Mouse (Mus musculus) left cerebral cortex, adult 18-20 months (tissue): ENCODE measurements around the gene Btg1. TPM values are rescaled to one million over a fixed set of nuclear protein-coding genes. Genes with fewer than 3 reads are reported as not detected.

Experiments used
- DNase-seq, 2 experiments: peaks; one replicate each; pipeline ENCODE4 v3.0.0; 2021 to 2022; ENCODE audit warnings: low spot score in 2 of 2, mixed read lengths in 1 of 2
- total RNA-seq, 2 experiments: library from RNA; stranded (reverse); gene quantifications; 2 replicates each; pipeline ENCODE4 v1.2.3; 2021

Gene Btg1
- total RNA-seq, 2 experiments from 2014 or later, result 33.7 to 37.3 TPM

DNA sequence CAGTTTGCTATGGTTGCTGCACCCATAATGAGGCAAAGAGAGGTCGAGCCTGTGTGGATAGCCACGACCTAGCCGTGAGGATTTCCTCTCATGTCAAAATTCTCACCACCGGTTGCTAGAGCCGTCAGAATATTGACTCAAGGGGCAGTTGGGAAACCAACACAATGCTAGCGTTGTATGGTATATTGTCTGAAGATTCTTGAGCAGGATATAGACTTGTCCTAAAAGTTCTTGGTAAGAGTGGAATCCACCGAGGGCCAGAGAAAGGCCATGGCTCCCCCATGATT, 12.1 kb downstream of the Btg1 start:
- DNase-seq, result no peak

DNA sequence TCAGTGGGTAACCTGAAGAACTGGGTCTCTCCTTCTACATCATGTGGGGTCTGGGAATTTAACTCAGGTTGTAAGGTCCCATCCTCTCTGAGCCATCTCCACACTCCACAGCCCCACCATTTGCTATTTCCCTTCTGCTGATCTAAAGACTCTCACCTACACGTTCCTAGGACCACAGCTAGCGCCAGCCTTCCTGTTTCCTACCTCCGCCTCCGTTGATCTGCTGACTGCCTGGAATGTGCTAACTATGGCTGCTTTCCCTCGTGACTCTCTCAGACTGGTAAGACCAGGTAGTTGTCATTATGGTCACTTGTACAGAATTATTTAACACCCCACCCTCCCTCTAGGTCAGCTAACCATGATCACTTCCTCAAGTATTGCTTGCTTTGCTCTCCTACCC, 13.3 kb downstream of the Btg1 start:
- DNase-seq, result no peak

- no peak for DNase-seq
Measured at GRCm38 (mm10) chr10:96631066-96631711, 14.4 kb downstream of the Btg1 start.

DNA sequence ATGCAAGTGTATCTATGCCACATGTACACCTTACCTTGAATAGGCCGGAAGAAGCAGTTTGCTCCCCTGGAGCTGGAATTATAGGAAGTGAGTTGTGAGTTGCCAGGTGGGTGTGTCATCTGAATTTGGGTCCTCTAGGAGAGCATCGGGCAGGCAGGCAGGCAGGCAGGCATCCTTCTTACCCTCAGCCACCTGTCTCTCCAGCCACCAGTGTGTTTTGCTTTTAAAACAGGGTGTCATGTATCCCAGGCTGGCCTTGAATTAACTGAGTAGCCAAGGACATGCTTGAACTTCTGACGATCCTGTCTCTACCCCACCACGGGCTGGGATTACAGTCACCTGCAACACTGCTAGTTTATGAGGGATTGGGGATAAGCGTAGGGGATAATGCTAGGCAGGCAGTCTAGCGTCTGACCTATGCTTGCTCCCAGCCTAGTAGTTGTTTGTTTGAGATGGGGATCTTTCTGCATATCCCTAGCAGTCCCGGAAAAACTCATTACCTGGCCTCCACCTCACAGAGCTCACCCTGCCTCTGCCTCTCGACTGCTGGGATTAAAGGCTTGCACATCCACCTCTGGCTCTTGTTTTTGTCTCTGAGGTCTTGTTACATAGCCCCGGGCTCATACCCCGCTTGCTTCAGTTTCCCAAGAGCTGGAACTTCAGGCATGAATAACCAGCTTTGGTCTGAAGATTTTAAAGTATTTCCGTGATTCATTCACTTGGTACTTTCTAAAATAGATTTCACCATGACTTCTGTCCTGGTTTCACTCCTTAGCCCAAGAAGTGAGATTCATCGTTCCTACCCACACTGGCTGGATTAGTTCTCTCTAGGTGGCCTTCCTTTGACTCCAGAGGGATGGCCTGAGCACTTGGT, 15.7 kb downstream of the Btg1 start:
- DNase-seq, result no peak

GRCm38 (mm10) chr10:96633145-96633516, 16.3 kb downstream of the Btg1 start:
- no peak for DNase-seq

- no peak for DNase-seq
Measured at GRCm38 (mm10) chr10:96635472-96635871, 18.7 kb downstream of the Btg1 start.

DNA sequence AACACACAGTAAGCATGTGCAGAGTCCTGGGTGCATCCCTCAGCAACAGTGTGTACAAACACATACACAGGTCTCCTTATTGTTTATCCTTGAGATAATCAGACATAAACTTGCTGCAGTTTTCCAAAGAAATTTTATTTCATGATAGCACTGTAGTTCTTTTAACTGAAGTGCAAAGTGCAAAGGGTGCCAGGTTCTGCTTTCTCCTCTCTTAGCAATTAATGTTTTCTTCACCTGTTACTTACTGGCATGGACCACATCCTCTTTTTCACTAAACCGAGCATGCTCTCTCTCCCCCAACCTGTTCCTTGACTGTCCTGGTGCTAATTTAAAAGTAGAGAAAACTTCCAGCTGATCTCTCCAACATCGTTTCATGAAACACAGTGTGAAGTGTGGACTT, 21.7 kb downstream of the Btg1 start:
- DNase-seq, result no peak

- no peak for DNase-seq
Measured at GRCm38 (mm10) chr10:96642014-96642413, 25.2 kb downstream of the Btg1 start.

GRCm38 (mm10) chr10:96642751-96643150, 25.9 kb downstream of the Btg1 start:
- DNase-seq, result no peak

DNA sequence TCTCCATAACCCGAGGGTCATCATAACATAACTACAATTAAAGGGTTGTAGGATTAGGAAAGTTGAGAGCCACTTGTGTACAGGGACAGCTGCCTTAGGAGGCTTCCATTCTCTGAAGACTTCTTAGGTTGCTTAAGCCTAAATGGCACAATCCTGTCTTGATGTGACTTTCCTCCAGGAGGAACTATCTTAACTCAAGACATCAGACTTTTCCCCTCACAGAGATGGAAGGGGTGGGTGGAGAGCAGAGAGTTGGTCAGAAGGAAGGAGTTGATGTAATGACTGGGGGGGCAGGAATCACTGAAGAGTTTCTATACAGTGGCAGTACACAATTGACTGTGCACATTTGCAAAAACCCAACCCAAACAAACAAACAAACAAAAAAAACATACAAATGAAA, 28.4 kb downstream of the Btg1 start:
- DNase-seq, result no peak

GRCm38 (mm10) chr10:96646024-96646866, 29.4 kb downstream of the Btg1 start:
- DNase-seq, result peak; percentile 4 to 25

- no peak for DNase-seq
Measured at GRCm38 (mm10) chr10:96646867-96647462, 30.2 kb downstream of the Btg1 start.

DNA sequence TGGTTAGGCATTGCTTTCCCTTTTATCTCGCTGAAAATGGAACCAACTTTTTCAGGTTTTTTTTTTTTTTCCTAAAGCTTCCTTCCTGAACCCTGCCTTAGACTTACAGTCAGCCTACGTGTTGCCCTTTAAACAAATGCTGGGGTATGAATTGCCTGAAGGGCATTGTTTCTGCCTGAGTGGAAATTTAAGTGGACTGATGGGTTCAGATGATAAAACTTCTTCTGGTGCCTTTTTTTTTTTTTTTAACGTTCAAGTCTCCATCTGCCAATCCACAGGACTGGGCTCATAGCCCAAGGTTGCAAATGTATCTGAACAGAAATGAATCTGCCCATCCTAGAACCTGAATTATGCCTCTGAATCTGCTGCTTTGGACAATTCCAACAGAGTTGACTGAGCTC, 31.4 kb downstream of the Btg1 start:
- no peak for DNase-seq

GRCm38 (mm10) chr10:96649524-96649923, 32.7 kb downstream of the Btg1 start:
- no peak for DNase-seq

GRCm38 (mm10) chr10:96652372-96652771, 35.6 kb downstream of the Btg1 start:
- DNase-seq, result no peak

DNA sequence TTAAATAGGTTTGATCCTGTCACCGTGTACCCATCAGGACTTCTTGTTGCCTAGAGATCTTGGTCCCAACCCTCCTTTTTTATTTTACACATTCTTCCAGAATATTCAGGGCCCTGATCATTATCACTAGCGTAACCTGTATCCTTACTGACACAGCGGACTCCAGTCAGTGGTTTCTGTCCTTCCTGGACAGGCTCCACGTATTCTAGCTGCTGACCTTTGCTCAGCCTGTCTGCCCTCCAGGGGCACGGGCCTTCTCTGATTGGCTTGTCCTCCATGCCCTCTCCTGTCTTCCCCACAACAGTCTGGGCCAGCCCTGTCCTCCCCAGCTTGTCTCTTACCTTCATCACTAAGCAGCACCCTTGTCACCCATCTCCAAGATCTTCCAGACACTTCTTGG, 36.2 kb downstream of the Btg1 start:
- DNase-seq, result no peak

GRCm38 (mm10) chr10:96654079-96654478, 37.3 kb downstream of the Btg1 start:
- DNase-seq, result no peak

DNA sequence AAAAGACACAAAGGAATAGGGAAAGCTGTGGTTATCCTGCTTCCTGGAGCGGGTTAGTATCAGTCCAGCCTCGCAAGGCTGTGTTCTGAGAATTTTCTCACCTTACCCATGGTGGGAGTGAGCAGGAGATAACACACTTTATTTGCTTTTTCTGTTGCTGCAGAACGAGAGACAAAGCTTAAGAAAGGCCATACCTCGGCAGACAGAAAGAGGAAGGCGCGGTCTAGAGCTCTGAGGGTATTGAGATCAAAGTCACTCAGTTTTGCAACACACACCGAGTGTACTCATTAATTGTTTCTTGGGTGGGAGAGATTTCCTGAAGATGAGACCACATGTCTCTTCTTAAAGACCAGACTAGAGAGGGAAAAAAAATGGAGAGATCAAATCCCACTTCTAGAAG, 37.8 kb downstream of the Btg1 start:
- DNase-seq, result no peak

DNA sequence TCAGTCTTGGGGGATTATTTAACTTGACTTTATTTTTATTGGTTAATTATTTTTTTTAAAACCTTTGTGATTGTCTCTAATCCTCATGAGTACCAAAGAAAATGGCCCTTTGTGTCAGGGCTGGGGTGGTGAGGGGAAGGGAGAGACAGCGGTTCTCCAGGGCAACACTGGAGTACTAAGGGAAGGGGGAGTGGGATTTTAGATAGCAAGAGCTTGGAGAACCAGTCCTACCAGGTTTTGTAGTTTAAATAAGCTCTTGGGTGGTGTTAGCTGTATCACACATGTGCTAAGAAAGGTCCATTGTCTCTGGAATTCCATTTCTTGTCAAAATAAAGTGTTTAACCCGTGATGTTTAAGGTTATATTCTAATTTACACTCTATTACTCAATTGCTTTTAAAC, 38.3 kb downstream of the Btg1 start:
- no peak for DNase-seq

DNA sequence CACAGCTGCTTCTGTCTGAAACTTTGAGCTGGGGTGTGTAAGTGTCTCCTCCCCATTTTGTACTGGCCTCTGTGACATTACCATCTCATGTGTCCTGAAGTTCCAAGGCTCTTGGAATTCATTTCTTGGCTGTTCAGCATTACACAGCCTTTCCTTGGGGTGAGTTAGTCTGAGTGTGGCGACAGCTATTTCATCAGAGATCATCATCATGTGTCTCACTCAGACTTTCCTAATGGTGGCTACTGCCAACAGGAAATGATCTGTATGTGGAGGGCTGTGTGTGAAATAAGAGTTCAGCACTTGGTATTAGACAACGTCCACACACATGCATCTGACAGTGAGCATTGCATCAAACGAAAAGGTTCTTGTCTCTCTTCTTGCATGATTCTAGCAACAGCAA, 39.4 kb downstream of the Btg1 start:
- DNase-seq, result no peak

DNA sequence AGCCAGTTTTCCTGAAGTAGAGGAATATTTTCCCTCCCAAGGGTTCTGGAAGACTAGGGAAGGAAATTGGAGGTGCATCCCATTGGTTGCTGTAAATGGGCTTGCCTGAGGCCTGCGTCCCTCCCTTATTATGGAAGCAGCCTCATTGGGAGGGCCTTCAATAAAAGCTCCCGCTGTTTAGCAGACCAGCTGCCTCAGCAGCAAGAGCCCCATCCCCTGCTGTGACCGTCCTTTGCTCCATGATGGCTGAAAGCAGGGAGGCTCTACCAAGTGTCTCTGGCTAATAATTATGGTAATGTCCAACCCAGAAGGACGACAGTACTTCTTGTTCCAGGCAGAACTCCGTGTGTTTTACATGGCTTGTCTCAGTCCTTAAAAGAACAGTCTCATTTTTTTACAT, 42.1 kb downstream of the Btg1 start:
- no peak for DNase-seq
